Mouse (Mus musculus) CD8-positive naive resting alpha-beta T cell, adult 2 months (primary cell): Measurements from ENCODE around the gene Zfp874b.
"Not testable (repeated sequence)": the region's sequence is repeated elsewhere in the genome, so short reads cannot be mapped to it uniquely, and the experiment has no call there.

Experiments used
- DNase-seq, 2 experiments: peaks; one replicate each; pipeline ENCODE4 v3.0.0; 2022; ENCODE audit warnings: low read depth in 2 of 2, low spot score in 2 of 2

The Zfp874b gene

GRCm38 (mm10) chr13:67483625-67484423, at the start of gene Zfp874b:
Gene Zfp874b (minus strand): TSS chr13:67484258.
- DNase-seq: peak; percentile 80 to 88

GRCm38 (mm10) chr13:67527049-67527730, 43.1 kb upstream of the Zfp874b start:
- DNase-seq: no peak

- peak; percentile 88 to 89 for DNase-seq
These were observed 41.8 kb upstream of the Zfp874b start, which contains the start of the genes Gm26965 and Zfp87 for GRCm38 (mm10) chr13:67525753-67526410. Gene Gm26965 (minus strand): TSS chr13:67526151. Gene Zfp87 (minus strand): TSS chr13:67526177.

DNA sequence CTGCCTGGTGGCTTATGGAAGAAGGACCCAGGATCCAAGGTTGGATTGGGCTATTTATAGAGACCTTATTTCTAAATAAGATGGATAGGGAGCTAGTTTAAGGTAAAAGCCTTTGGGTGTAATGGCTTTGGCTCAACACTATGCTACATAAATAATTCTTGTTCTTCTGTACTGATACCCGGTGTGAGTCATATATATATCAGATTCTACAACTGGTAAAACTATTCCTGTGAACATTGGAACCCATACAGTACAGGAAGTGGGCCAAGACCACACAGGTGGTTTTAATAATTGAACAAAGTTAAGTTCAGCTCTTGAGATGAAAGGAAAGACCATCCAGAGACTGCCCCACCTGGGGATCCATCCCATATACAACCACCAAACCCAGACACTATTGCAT, 16.9 kb upstream of the Zfp874b start:
- DNase-seq: no peak

DNA sequence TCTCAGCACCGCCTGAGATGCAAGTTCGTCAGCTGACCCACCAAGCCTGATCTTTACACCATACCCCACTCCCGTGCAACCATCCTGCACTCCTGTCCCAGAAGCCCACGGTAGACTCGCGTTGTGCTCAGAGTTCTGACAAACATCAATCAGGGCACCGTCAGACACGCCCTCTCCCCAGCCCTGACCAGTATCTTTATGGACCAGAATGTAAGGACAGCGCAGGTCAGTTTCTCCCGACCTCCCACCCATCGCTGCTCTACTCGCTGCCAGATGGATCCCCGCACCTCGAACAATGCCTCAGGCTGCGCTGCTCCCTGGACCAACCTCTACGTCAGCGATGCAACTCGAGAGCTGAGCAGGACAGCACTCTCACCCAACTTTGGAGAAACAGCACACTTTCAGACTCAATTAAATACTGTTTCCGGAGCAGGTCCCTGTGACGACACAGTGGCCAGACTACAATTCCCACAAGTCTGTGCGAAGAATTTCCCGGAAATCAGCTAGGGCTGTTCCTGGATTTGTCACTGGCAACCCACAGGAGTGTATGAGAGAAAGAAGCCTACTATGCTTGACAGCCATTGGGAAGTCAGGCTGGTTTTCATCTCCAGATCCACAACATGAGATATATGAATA, 16.1 kb upstream of the Zfp874b start, which contains the start of gene Zfp58:
Gene Zfp58 (minus strand): TSS at position 472 of the 636 bp plus-strand sequence.
- DNase-seq: peak; percentile 67 to 70

DNA sequence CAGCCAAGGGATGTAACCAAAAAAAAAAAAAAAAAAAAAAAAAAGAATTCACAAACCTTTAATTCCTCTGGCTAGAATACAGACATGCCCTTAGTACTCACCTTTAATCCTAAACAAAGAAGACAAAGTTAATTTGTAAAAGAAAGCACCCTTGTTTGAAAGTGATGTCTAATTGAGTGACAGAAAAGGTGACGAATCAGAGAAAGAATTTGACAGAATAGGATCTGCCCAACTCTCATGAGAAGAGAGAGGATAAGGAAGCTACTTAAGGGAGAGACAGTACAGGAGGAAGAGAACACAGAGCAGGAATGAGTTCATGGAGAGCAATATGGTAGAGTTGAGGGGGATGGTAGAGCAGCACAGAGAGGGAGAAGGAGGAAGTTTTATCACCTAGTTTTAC, 11.6 kb upstream of the Zfp874b start:
- no peak for DNase-seq

- no peak for DNase-seq
These were observed 360 bp upstream of the Zfp874b start for GRCm38 (mm10) chr13:67484424-67484811.

DNA sequence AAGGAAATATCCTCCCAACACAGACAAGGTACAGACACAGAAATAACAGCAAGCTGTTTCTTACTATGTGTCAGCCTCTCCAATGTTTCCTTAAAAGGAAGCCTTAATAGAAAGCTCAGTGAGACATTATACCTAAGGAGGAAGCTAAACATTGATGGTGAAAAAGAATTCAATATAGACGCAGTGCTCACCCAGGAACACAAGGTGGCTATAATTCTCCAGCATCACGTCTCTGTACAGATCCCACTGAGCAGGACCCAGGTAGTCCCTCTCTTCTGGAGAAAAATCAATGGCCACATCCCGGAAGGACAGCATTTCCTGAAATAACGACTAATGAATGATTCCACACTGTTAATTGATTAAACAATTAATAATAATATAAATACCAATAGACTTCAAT, 2.5 kb downstream of the Zfp874b start:
- no peak for DNase-seq

- no peak for DNase-seq
These were observed 14.8 kb downstream of the Zfp874b start for GRCm38 (mm10) chr13:67469274-67469673.

GRCm38 (mm10) chr13:67463506-67464185, 20.4 kb downstream of the Zfp874b start:
- DNase-seq: not testable (repeated sequence)

DNA sequence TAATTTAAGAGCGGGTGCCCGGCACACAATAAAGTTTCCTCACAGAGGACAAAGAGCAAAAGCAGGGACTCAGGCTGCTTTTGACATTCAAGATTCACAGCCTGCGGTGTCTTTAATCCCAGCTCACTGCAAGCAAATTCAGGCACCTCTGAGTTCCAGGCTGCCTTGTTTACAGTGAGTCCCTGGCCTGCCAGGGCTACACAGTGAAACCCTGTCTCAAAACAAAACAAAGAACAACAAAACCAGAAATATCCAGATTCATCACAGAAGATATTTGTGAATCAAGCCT, 32.1 kb downstream of the Zfp874b start:
- DNase-seq: no peak

DNA sequence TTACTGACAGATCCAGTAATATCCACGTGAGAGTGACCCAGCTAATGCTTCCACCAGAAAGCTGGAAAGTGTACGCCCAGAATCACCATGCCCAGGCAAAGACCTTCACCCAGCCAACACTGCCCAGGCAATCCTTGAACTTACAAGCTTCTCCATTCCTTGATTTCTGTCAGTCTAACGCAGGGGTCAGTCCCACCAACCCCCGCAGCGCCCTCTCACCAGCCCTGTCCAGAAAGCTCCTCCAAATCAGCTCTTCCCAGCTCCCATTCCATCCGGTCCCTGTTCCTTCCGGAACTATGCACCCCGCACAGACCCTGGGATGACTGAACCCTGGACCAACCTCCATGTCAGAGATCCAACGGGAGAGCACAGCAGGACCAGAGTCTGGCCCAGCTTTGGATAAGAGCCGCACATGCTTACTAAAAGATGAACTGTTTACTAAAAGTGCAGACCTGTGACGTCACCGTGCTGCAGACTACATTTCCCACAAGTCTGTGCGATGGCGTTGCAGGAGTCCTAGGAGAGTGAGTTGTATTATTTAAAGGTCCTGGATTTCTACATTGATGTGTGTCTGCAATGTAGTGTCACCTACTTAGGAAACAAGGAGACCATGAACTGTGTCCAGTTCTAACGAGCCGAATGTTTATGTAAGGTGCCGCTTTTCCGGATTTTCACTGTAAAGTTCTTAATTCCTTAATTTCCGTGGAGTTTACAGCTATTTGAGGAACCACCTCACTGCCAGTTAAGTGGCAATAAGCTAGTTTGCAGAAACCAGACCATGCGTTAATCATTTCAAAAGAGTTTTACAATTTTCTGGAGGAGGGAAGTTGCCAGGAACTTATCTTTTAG, 32.7 kb downstream of the Zfp874b start, which contains the start of gene Zfp874a:
Gene Zfp874a (minus strand): TSS at position 453 of the 849 bp plus-strand sequence.
- peak; percentile 77 to 83 for DNase-seq

GRCm38 (mm10) chr13:67437095-67437494, 47.0 kb downstream of the Zfp874b start:
- DNase-seq: not testable (repeated sequence)

- no peak for DNase-seq
These were observed 55.9 kb downstream of the Zfp874b start for GRCm38 (mm10) chr13:67428116-67428515.

- DNase-seq: not testable (repeated sequence)
These were observed 58.4 kb downstream of the Zfp874b start for GRCm38 (mm10) chr13:67425699-67426098.

DNA sequence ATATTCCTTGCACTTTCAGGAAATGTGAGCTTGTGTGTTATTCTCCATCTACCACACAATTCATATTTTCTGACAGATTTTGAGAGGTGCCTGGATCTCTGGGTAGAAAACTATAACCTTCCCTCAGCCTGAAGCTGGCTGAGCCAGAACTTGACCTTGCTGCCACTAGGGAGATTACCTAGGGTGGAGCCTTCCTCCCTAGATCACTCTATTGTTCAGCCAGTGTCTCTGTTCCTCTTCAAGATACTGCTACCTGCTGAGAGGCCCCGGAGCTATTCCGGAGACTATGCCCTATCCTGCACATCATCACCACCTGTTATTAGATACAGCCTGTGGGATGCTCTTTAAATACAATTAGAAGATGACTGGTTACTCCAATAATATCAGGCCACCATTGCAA, 61.5 kb downstream of the Zfp874b start:
- DNase-seq: not testable (repeated sequence)
